Mouse (Mus musculus): ENCODE data around the gene Nrarp. TPM values are rescaled to one million over a fixed set of nuclear protein-coding genes. Genes with fewer than 3 reads are reported as not detected.

Nrarp gene
- polyA plus RNA-seq, 1 experiment = 50.0 TPM

DNA sequence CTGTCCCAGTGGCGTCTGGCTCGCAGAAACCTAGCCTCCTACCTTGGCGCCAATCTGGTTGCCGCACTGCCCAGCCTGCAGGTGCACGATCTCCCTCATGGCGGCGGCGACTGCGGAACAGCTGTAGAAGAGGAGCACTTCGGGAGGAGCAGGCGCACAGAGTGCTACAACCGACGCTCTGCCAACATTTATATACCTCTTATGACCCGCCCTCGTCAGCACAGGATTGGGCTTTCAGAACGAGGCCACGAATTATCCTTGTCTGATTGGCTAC is 43.9 kb downstream of the Nrarp start, which contains the start of gene Tubb4b:
TSS of gene Tubb4b (minus strand) at position 211 of the 274 bp plus-strand sequence.
- DNase-seq (ENCODE audit: low read depth) = no peak
- TF ChIP-seq CTCF (IDR thresholded peaks at IDR 0.05; ENCODE audit: borderline replicate concordance, extremely low read depth, insufficient read depth, insufficient read length) (peak; percentile 14; the same call in 1 of the 2 replicates), POLR2A (IDR thresholded peaks at IDR 0.05; ENCODE audit: borderline replicate concordance, extremely low read depth, insufficient read depth, insufficient read length, poor library complexity, severe bottlenecking) (peak; percentile 96)

DNA sequence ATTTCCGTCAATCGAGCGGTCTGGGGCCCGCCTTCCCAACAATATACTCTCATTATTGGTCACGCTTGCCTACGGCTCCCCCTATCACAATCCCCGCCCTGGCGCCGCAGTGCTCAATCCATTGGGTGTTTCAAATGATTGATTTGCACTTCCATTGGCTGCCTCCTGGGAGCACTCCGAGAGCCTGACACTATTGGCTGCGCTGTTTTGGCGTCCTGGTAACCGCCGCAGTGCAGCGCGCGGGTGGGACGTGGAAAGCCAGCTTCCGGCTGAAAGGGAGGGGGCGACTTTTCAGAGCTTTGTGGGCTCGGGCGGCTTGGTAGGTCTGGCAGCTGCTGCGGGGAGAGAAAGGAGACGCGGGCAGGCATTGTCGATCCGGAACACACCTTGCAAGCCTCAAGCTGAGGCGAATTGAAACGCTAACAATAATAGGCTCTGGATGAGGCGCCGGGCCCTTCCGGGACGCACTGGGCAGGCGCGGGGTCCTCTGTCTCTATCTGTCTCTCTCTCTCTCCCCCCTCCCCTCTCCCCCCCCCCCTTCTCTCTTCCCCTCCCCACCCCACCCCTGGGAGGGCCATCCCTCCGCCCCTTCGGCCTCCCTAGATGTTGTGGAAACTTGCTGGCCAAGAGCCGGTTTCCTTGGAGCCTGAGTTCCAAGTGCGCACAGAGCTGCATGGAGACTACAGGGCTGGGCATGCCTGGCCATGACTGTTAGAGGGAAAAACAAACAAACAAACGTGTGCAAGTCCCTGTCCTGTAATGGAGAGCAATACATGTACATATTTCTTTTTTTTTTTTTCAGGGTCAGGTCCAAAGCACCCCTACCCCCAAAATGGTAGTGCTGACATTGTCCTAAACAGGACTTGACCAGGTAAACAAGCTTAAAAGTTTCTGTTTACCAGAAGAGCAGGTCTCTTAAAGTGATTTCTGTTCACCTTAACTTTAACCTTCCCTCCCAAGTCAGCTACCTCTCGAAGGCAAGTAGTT is 44.5 kb downstream of the Nrarp start:
- no peak for TF ChIP-seq CTCF (IDR thresholded peaks at IDR 0.05; ENCODE audit: borderline replicate concordance, extremely low read depth, insufficient read depth, insufficient read length)
- TF ChIP-seq POLR2A (IDR thresholded peaks at IDR 0.05; ENCODE audit: borderline replicate concordance, extremely low read depth, insufficient read depth, insufficient read length, poor library complexity, severe bottlenecking) = peak; percentile 82; the same call in 1 of the 2 replicates
- DNase-seq (ENCODE audit: low read depth) = peak; percentile 100

DNA sequence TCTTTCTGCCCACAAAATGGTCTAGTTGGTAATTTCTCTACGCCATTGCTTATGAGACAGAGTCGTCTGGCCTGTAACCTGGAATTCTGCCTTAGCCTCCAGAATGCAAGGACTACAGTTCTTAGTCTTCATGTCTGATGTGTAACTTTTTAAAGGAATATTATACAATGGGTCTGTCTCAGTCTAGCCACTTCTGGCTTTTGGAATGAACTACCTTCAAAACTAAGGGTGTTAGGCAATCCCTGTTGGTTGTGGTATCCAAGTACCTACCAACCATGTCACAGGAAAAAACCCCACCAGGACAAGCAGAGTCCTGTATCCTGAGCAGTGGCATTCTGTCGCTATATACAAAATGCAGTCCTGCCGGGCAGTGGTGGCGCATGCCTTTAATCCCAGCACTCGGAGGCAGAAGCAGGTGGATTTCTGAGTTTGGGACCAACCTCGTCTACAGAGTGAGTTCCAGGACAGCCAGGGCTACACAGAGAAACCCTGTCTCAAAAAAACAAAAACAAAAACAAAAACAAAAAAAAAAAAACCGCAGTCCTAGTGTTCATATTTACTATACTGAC is 45.3 kb downstream of the Nrarp start:
- no peak for DNase-seq (ENCODE audit: low read depth)
- TF ChIP-seq CTCF (IDR thresholded peaks at IDR 0.05; ENCODE audit: borderline replicate concordance, extremely low read depth, insufficient read depth, insufficient read length) (no peak), POLR2A (IDR thresholded peaks at IDR 0.05; ENCODE audit: borderline replicate concordance, extremely low read depth, insufficient read depth, insufficient read length, poor library complexity, severe bottlenecking) (no peak)

DNA sequence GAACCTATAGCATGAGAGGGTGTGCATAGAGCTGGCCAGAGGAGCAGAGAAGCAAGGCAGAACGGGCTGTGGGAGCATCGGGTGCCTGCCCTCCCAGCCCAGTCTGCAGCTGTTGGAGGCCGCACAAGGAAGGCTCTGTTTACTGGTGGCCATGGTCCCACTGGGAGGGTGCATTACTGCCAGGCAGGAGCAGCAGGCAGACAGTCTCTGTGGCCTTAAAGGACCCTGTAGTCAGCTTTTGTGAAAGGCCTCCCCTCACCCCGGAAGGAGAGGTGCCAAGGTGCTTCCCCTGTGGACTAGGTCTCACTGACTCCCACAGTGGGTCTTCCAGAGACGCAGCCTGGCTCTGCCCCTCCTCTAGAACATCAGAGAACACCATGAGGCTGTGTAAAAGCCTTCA is 46.3 kb downstream of the Nrarp start:
- TF ChIP-seq CTCF (IDR thresholded peaks at IDR 0.05; ENCODE audit: borderline replicate concordance, extremely low read depth, insufficient read depth, insufficient read length) (no peak), POLR2A (IDR thresholded peaks at IDR 0.05; ENCODE audit: borderline replicate concordance, extremely low read depth, insufficient read depth, insufficient read length, poor library complexity, severe bottlenecking) (no peak)
- no peak for DNase-seq (ENCODE audit: low read depth)

DNA sequence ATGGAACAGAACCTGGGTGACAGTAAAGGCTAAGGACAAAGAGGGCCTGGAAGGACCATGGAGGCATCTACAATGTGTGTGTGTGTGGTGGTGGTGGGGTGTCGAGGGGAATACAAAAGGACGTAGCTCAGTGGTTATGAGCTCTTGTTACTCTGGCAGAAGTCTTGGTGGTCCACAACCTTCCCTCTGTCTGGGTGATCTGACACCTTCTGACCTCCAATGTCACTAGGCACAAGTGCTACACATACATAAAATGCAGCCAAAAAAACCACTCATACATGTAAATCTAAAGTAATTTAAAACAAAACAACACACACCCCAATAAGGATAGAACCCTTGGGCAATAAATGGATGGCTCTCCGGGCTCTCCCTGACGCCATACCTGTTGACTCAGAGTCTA is 46.8 kb downstream of the Nrarp start:
- DNase-seq (ENCODE audit: low read depth) = no peak

DNA sequence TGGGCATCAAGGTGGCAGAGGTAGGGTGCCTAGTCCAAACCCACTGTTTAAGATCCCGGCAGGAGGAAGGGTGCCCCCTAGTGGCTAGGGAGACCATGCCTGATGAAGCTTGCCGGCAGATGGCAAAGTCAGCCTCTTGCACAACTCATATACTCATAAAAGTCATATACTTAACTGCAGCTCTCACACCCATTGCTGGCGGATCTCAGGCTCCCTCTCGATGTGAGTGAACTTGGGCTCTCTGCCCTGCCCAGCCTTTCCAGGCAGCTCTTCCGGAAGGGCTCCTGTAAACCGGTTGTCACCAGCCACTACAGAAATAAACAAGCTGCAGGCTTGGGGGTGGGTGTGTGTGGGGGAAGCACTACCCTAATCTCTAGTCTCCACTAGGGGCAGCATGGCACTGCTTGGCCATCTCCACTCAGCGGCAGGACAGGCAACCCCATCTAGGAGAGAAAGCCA is 47.9 kb downstream of the Nrarp start:
- peak; percentile 93 for DNase-seq (ENCODE audit: low read depth)
- TF ChIP-seq CTCF (IDR thresholded peaks at IDR 0.05; ENCODE audit: borderline replicate concordance, extremely low read depth, insufficient read depth, insufficient read length) (peak; percentile 83), POLR2A (IDR thresholded peaks at IDR 0.05; ENCODE audit: borderline replicate concordance, extremely low read depth, insufficient read depth, insufficient read length, poor library complexity, severe bottlenecking) (no peak)

More for the DNA sequence above, 46.8 kb downstream of the Nrarp start:
- TF ChIP-seq CTCF (IDR thresholded peaks at IDR 0.05; ENCODE audit: borderline replicate concordance, extremely low read depth, insufficient read depth, insufficient read length) = no peak
- no peak for TF ChIP-seq POLR2A (IDR thresholded peaks at IDR 0.05; ENCODE audit: borderline replicate concordance, extremely low read depth, insufficient read depth, insufficient read length, poor library complexity, severe bottlenecking)

DNA sequence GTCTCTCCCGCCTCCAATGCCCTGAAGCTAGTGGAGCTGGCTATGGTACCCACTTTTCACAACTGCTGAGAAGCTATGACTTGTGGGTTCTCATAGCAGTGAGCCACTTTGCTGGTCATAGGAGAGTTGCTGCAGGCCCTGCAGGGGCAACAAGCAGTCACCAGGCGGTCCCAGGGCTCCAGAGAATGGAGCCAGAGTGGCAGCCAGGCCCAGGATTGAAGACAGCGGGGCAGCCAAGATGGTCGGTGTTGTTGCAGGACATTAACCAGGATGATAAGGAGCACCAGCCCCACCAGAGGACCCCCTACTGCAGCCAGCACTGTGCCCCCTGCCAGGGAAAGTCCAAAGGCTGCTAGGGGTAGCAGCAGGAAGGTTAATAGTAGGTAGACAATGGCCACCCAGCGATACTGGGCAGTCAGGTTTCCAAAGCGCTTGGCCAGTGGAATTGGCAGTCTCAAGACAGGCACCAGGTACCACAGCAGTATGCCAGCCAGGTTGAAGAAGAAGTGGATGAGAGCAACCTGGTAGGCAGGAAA is 48.5 kb downstream of the Nrarp start:
- TF ChIP-seq CTCF (IDR thresholded peaks at IDR 0.05; ENCODE audit: borderline replicate concordance, extremely low read depth, insufficient read depth, insufficient read length) (no peak), POLR2A (IDR thresholded peaks at IDR 0.05; ENCODE audit: borderline replicate concordance, extremely low read depth, insufficient read depth, insufficient read length, poor library complexity, severe bottlenecking) (no peak)
- DNase-seq (ENCODE audit: low read depth) = no peak

DNA sequence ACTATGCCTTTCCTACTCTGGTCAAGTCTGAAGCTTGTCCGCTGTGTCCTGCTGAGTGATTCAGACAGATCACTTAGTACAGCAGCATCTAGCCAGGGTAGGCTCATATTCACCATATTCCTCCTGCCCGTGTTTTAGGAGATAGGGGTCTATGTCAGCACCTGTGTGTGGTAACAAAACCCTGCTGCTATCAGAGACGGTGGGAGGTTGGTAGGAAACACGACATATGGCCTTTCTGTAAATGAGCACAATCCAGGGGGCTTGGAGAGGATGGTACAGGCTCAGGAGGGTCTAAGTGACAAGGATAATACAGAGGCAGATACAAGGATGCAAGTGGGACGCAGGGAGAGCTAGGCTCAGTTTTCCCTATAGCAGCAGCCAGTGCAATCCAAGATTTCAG is 49.0 kb downstream of the Nrarp start:
- TF ChIP-seq CTCF (IDR thresholded peaks at IDR 0.05; ENCODE audit: borderline replicate concordance, extremely low read depth, insufficient read depth, insufficient read length) (no peak), POLR2A (IDR thresholded peaks at IDR 0.05; ENCODE audit: borderline replicate concordance, extremely low read depth, insufficient read depth, insufficient read length, poor library complexity, severe bottlenecking) (no peak)
- no peak for DNase-seq (ENCODE audit: low read depth)

DNA sequence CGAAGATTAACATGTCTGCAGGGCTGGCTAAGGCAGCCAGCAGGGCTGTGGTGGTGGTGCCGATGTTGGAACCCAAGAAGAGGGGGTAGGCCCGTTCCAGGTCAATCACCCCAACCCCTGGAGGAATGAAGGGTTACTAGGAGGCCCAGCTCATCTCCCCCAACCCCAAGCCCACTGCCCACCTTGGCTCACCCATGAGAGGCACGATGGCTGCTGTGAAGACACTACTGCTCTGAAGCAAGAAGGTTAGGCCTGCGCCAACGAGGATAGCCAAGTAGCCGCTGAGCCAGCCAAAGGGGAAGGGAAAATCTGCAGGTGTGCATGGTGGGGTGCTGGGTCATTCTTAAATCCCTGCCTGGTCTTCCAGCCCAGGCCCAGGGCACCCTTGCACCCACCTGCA is 50.0 kb downstream of the Nrarp start:
- TF ChIP-seq POLR2A (IDR thresholded peaks at IDR 0.05; ENCODE audit: borderline replicate concordance, extremely low read depth, insufficient read depth, insufficient read length, poor library complexity, severe bottlenecking) = no peak
- TF ChIP-seq CTCF (IDR thresholded peaks at IDR 0.05; ENCODE audit: borderline replicate concordance, extremely low read depth, insufficient read depth, insufficient read length) = no peak
- no peak for DNase-seq (ENCODE audit: low read depth)

DNA sequence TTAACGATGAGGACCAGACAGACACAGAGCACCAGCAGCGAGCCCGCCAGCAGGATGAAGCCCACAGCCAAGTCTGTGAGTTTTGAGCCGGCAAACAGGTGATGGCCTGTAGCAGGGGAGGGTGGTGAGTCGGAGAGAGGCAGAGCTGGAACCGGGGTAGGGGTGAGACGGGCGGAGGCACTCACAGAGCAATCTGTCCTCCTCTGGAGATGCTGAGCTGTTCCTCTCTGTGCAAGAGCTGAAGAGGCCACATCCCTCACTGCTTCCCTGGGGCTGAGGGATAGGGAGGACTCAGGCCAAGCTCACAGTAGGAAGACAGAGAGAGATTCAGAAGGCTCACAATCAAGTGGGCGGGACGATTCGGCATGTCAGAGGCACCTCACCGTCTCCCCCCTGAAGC is 50.5 kb downstream of the Nrarp start:
- DNase-seq (ENCODE audit: low read depth) = no peak
- TF ChIP-seq CTCF (IDR thresholded peaks at IDR 0.05; ENCODE audit: borderline replicate concordance, extremely low read depth, insufficient read depth, insufficient read length) (no peak), POLR2A (IDR thresholded peaks at IDR 0.05; ENCODE audit: borderline replicate concordance, extremely low read depth, insufficient read depth, insufficient read length, poor library complexity, severe bottlenecking) (no peak)

Other genes starting within 250 kb of the Nrarp start
- gene Arrdc1, start 245.5 kb upstream of the Nrarp start, polyA plus RNA-seq (2012; rRNA removed) = 53.1 and 82.3 TPM in 2 replicates
- gene Zmynd19, start 231.0 kb upstream of the Nrarp start, polyA plus RNA-seq (2012; rRNA removed) = 38.4 and 43.1 TPM in 2 replicates
- gene Dph7, start 218.4 kb upstream of the Nrarp start, polyA plus RNA-seq (2012; rRNA removed) = 39.8 and 46.4 TPM in 2 replicates
- 83.9 and 115 TPM in 2 replicates for gene Mrpl41, start 205.7 kb upstream of the Nrarp start, polyA plus RNA-seq (2012; rRNA removed)
- gene Pnpla7, start 204.7 kb upstream of the Nrarp start, polyA plus RNA-seq (2012; rRNA removed) = 5.5 and 6.4 TPM in 2 replicates
- gene Nsmf, start 126.4 kb upstream of the Nrarp start, polyA plus RNA-seq (2012; rRNA removed) = 194 and 297 TPM in 2 replicates
- 0.11 and 0.18 TPM in 2 replicates for gene Entpd8, start 100.5 kb upstream of the Nrarp start, polyA plus RNA-seq (2012; rRNA removed)
- gene Noxa1, start 85.6 kb upstream of the Nrarp start, polyA plus RNA-seq (2012; rRNA removed) = 0.04 TPM in 2 replicates
- gene Tor4a, start 16.1 kb downstream of the Nrarp start, polyA plus RNA-seq (2012; rRNA removed) = 1.9 and 2.0 TPM in 2 replicates
- 78.9 and 91.3 TPM in 2 replicates for gene Nelfb, start 30.7 kb downstream of the Nrarp start, polyA plus RNA-seq (2012; rRNA removed)
- gene Stpg3, start 33.9 kb downstream of the Nrarp start, polyA plus RNA-seq (2012; rRNA removed) = not detected in 2 replicates
- gene Fam166a, start 38.0 kb downstream of the Nrarp start, polyA plus RNA-seq (2012; rRNA removed) = 0.10 and 0.14 TPM in 2 replicates
- 449 and 524 TPM in 2 replicates for gene Tubb4b, start 43.9 kb downstream of the Nrarp start, polyA plus RNA-seq (2012; rRNA removed)
- not detected in 2 replicates for gene Slc34a3, start 53.6 kb downstream of the Nrarp start, polyA plus RNA-seq (2012; rRNA removed)
- not detected in 2 replicates for gene Rnf224, start 56.0 kb downstream of the Nrarp start, polyA plus RNA-seq (2012; rRNA removed)
- 127 and 148 TPM in 2 replicates for gene Rnf208, start 61.5 kb downstream of the Nrarp start, polyA plus RNA-seq (2012; rRNA removed)
- 0.10 and 0.67 TPM in 2 replicates for gene Cysrt1, start 61.7 kb downstream of the Nrarp start, polyA plus RNA-seq (2012; rRNA removed)
- gene AL732309.1, start 66.1 kb downstream of the Nrarp start, polyA plus RNA-seq (2012; rRNA removed) = 19.1 and 22.6 TPM in 2 replicates
- 26.4 and 32.2 TPM in 2 replicates for gene Tmem203, start 74.7 kb downstream of the Nrarp start, polyA plus RNA-seq (2012; rRNA removed)
- 7.7 and 13.0 TPM in 2 replicates for gene Tprn, start 81.9 kb downstream of the Nrarp start, polyA plus RNA-seq (2012; rRNA removed)
- 105 and 160 TPM in 2 replicates for gene Ssna1, start 91.7 kb downstream of the Nrarp start, polyA plus RNA-seq (2012; rRNA removed)
- 131 and 149 TPM in 2 replicates for gene Anapc2, start 91.7 kb downstream of the Nrarp start, polyA plus RNA-seq (2012; rRNA removed)
- not detected in 2 replicates for gene Tmem210, start 107.4 kb downstream of the Nrarp start, polyA plus RNA-seq (2012; rRNA removed)
- 0.07 TPM in 1 of 2 replicates, not detected in the other for gene Lrrc26, start 109.2 kb downstream of the Nrarp start, polyA plus RNA-seq (2012; rRNA removed)
- gene Grin1, start 138.4 kb downstream of the Nrarp start, polyA plus RNA-seq (2012; rRNA removed) = 24.4 and 47.2 TPM in 2 replicates
- 22.5 and 37.0 TPM in 2 replicates for gene Man1b1, start 151.6 kb downstream of the Nrarp start, polyA plus RNA-seq (2012; rRNA removed)
- gene Dpp7, start 175.6 kb downstream of the Nrarp start, polyA plus RNA-seq (2012; rRNA removed) = 35.3 and 57.1 TPM in 2 replicates
- gene Uap1l1, start 184.9 kb downstream of the Nrarp start, polyA plus RNA-seq (2012; rRNA removed) = 2.4 TPM in 2 replicates
- gene Sapcd2, start 191.6 kb downstream of the Nrarp start, polyA plus RNA-seq (2012; rRNA removed) = 20.1 and 48.8 TPM in 2 replicates
- 2.2 and 2.3 TPM in 2 replicates for gene Entpd2, start 215.1 kb downstream of the Nrarp start, polyA plus RNA-seq (2012; rRNA removed)
- 621 and 644 TPM in 2 replicates for gene Npdc1, start 218.6 kb downstream of the Nrarp start, polyA plus RNA-seq (2012; rRNA removed)
- 0.42 and 0.57 TPM in 2 replicates for gene Fut7, start 242.5 kb downstream of the Nrarp start, polyA plus RNA-seq (2012; rRNA removed)
- 29.8 and 60.6 TPM in 2 replicates for gene Abca2, start 247.9 kb downstream of the Nrarp start, polyA plus RNA-seq (2012; rRNA removed)